Mouse (Mus musculus) lung, postnatal 36 days (tissue): ENCODE measurements around the gene Tnfaip2.

Experiments
- DNase-seq: peaks from one replicate; pipeline ENCODE4 v3.0.0; 2022; ENCODE audit warnings: mixed read lengths

Gene Tnfaip2

GRCm38 (mm10) chr12:111442309-111443010, at the start of gene Tnfaip2:
Gene Tnfaip2, plus strand, starts transcription at chr12:111442469.
- peak; percentile 85 for DNase-seq

- no peak for DNase-seq
Measured at GRCm38 (mm10) chr12:111394008-111394407, 48.3 kb upstream of the Tnfaip2 start.

GRCm38 (mm10) chr12:111396997-111397396, 45.3 kb upstream of the Tnfaip2 start:
- DNase-seq, result no peak

GRCm38 (mm10) chr12:111401454-111402184, 40.6 kb upstream of the Tnfaip2 start:
- DNase-seq, result peak; percentile 88

- DNase-seq, result no peak
Measured at GRCm38 (mm10) chr12:111404880-111405279, 37.4 kb upstream of the Tnfaip2 start.

- DNase-seq, result no peak
Measured at GRCm38 (mm10) chr12:111406622-111407021, 35.6 kb upstream of the Tnfaip2 start, which contains the start of gene Lbhd2. Gene Lbhd2, plus strand, starts transcription at chr12:111406809.

GRCm38 (mm10) chr12:111409583-111409982, 32.7 kb upstream of the Tnfaip2 start:
- no peak for DNase-seq

GRCm38 (mm10) chr12:111411631-111412355, 30.5 kb upstream of the Tnfaip2 start:
- no peak for DNase-seq

- DNase-seq, result peak; percentile 41
Measured at GRCm38 (mm10) chr12:111412581-111413284, 29.5 kb upstream of the Tnfaip2 start.

- DNase-seq, result peak; percentile 96
Measured at GRCm38 (mm10) chr12:111413300-111413699, 29.0 kb upstream of the Tnfaip2 start.

- DNase-seq, result peak; percentile 64
Measured at GRCm38 (mm10) chr12:111416921-111417779, 25.1 kb upstream of the Tnfaip2 start, which contains the start of gene Exoc3l4. Gene Exoc3l4, plus strand, starts transcription at chr12:111417017.

- DNase-seq, result no peak
Measured at GRCm38 (mm10) chr12:111419918-111420317, 22.4 kb upstream of the Tnfaip2 start.

- DNase-seq, result no peak
Measured at GRCm38 (mm10) chr12:111420946-111421709, 21.1 kb upstream of the Tnfaip2 start.

- DNase-seq, result no peak
Measured at GRCm38 (mm10) chr12:111422852-111423251, 19.4 kb upstream of the Tnfaip2 start.

GRCm38 (mm10) chr12:111423570-111424129, 18.6 kb upstream of the Tnfaip2 start:
- no peak for DNase-seq

GRCm38 (mm10) chr12:111424547-111424946, 17.7 kb upstream of the Tnfaip2 start:
- peak; percentile 37 for DNase-seq

- DNase-seq, result peak; percentile 93
Measured at GRCm38 (mm10) chr12:111425258-111425657, 17.0 kb upstream of the Tnfaip2 start.

GRCm38 (mm10) chr12:111425789-111426460, 16.3 kb upstream of the Tnfaip2 start:
- DNase-seq, result peak; percentile 95

- DNase-seq, result no peak
Measured at GRCm38 (mm10) chr12:111427438-111428113, 14.7 kb upstream of the Tnfaip2 start.
